Mouse (Mus musculus): ENCODE measurements around the gene Mfn2. TPM values are rescaled to one million over a fixed set of nuclear protein-coding genes. Genes with fewer than 3 reads are reported as not detected.

Gene Mfn2
- polyA plus RNA-seq (2014; fragmentation: Nextera tagmentation; extraction: Ambion mirVana) = 83.4 and 91.6 TPM in 2 replicates

DNA sequence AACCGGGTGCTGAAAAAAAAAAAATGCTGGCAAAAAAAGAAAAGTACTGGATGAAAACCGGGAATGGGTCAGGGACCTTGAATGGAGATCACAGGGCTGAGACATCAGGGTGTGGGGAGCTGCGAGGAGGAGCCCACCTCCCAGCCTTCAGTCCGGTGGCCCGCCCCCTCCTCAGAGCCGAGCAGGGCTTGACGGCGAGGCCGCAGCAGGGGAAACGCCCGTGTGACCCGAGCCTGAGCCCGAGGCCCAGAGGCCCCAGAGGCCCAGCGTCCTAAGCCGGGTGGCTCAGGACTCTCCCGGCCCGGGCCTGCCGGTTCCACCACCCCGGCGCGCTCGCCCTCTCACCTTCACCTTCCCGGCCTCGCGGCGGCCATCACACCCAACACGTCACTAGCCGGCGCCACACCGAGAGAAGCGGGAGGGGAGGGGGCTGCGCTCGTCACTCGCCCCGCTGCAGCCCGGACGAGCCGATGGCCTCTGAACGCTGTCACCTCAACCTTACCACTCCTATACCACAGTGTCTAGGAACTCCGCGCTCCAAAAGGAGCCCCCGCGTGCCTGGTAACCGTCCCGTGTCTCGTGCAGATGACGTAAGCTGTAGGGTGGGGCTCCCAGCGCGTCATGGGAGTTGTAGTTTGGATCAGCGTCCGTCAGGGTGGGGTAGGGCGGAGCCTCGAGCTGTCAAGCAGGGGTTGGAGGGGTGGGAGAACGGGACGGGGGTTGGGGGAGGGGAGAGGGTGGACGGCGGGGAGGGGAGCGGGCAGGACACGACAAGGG is at the start of gene Mfn2:
TSS of gene Mfn2 (minus strand) at position 392 of the 777 bp plus-strand sequence.
- peak within 1 kb of the TSS; percentile 77 for H3K4me3 ChIP-seq (replicated peaks; ENCODE audit: low read length)
- DNase-seq (ENCODE audit: low spot score) (peak; percentile 88), ATAC-seq (ENCODE audit: low FRiP score) (peak; percentile 94)
- peak within 1 kb of the TSS; percentile 91 for H3K27ac ChIP-seq
- H3K9ac ChIP-seq = peak within 1 kb of the TSS; percentile 82
- peaks cover 27% of the 10 kb centered on the region for H3K36me3 ChIP-seq (replicated peaks; ENCODE audit: control insufficient read depth, insufficient read depth)
- H3K9me3 ChIP-seq (ENCODE audit: control insufficient read depth, low read length) = no peaks in the 10 kb centered on the region
- under 1% methylated on average over 55 of the region's 59 CpGs for WGBS
- H3K4me1 ChIP-seq (replicated peaks; ENCODE audit: control insufficient read depth, insufficient read depth, low read length) = peaks cover 13% of the 10 kb centered on the region
- peak within 1 kb of the TSS; percentile 61 for H3K4me2 ChIP-seq (replicated peaks)
- no peaks in the 10 kb centered on the region for H3K27me3 ChIP-seq (ENCODE audit: control insufficient read depth, insufficient read depth, low read length)

- H3K27me3 ChIP-seq (ENCODE audit: control insufficient read depth, insufficient read depth, low read length) = no peaks in the 10 kb centered on the region
- no peak overlapping the region for H3K4me2 ChIP-seq (replicated peaks)
- H3K9me3 ChIP-seq (ENCODE audit: control insufficient read depth, low read length) = no peaks in the 10 kb centered on the region
- H3K36me3 ChIP-seq (replicated peaks; ENCODE audit: control insufficient read depth, insufficient read depth) = peaks cover 10% of the 10 kb centered on the region
- 8% methylated on average over 4 of the region's 4 CpGs for WGBS
- H3K4me1 ChIP-seq (replicated peaks; ENCODE audit: control insufficient read depth, insufficient read depth, low read length) = no peaks in the 10 kb centered on the region
- H3K27ac ChIP-seq = no peak overlapping the region
- H3K9ac ChIP-seq = no peak overlapping the region
- no peak overlapping the region for H3K4me3 ChIP-seq (replicated peaks; ENCODE audit: low read length)
- peak; percentile 76 for DNase-seq (ENCODE audit: low spot score)
- ATAC-seq (ENCODE audit: low FRiP score) = no peak
Observed at GRCm38 (mm10) chr4:147953590-147953989, 49.1 kb upstream of the Mfn2 start.

DNA sequence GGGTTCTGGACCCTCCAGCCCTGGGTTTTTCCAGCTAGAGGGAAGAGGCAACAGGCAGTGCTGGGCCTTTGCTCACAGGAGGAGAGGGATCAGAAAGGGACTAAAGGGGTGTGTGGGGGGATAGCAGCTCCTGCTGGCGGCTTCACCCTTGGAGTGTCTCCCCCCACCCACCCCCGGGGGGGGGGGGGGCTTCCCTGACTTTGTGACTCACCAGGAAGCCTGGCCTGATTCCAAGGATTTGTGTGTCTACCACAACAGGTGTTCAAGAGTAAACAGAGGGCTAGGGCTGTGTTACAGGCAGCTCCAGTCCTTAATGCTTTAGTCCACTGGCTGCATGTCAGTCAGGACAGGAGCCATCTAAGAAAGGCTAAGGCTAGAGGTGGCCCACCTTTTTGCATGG is 43.0 kb upstream of the Mfn2 start:
- H3K4me3 ChIP-seq (replicated peaks; ENCODE audit: low read length) = no peak overlapping the region
- peaks cover 67% of the 10 kb centered on the region for H3K36me3 ChIP-seq (replicated peaks; ENCODE audit: control insufficient read depth, insufficient read depth)
- 57% methylated on average over 2 of the region's 2 CpGs for WGBS

GRCm38 (mm10) chr4:147943005-147943404 is 38.5 kb upstream of the Mfn2 start:
- Histone ChIP-seq H3K4me1 (replicated peaks; ENCODE audit: control insufficient read depth, insufficient read depth, low read length) (peaks cover 26% of the 10 kb centered on the region), H3K4me3 (replicated peaks; ENCODE audit: low read length) (no peak overlapping the region), H3K4me2 (replicated peaks) (peak overlapping the region; percentile 24; the same call in 1 of the 2 replicates), H3K9ac (no peak overlapping the region), H3K9me3 (ENCODE audit: control insufficient read depth, low read length) (no peaks in the 10 kb centered on the region), H3K27ac (no peak overlapping the region), H3K36me3 (replicated peaks; ENCODE audit: control insufficient read depth, insufficient read depth) (peaks cover 51% of the 10 kb centered on the region), H3K27me3 (ENCODE audit: control insufficient read depth, insufficient read depth, low read length) (no peaks in the 10 kb centered on the region)
- no peak for ATAC-seq (ENCODE audit: low FRiP score)
- 94% methylated on average over 1 of the region's 1 CpGs for WGBS
- no peak for DNase-seq (ENCODE audit: low spot score)

More for the DNA sequence above, 43.0 kb upstream of the Mfn2 start:
- ATAC-seq (ENCODE audit: low FRiP score) = no peak
- Histone ChIP-seq H3K9ac (no peak overlapping the region), H3K27me3 (ENCODE audit: control insufficient read depth, insufficient read depth, low read length) (no peaks in the 10 kb centered on the region), H3K4me1 (replicated peaks; ENCODE audit: control insufficient read depth, insufficient read depth, low read length) (peaks cover 12% of the 10 kb centered on the region), H3K4me2 (replicated peaks) (no peak overlapping the region), H3K27ac (no peak overlapping the region), H3K9me3 (ENCODE audit: control insufficient read depth, low read length) (no peaks in the 10 kb centered on the region)
- DNase-seq (ENCODE audit: low spot score) = no peak

DNA sequence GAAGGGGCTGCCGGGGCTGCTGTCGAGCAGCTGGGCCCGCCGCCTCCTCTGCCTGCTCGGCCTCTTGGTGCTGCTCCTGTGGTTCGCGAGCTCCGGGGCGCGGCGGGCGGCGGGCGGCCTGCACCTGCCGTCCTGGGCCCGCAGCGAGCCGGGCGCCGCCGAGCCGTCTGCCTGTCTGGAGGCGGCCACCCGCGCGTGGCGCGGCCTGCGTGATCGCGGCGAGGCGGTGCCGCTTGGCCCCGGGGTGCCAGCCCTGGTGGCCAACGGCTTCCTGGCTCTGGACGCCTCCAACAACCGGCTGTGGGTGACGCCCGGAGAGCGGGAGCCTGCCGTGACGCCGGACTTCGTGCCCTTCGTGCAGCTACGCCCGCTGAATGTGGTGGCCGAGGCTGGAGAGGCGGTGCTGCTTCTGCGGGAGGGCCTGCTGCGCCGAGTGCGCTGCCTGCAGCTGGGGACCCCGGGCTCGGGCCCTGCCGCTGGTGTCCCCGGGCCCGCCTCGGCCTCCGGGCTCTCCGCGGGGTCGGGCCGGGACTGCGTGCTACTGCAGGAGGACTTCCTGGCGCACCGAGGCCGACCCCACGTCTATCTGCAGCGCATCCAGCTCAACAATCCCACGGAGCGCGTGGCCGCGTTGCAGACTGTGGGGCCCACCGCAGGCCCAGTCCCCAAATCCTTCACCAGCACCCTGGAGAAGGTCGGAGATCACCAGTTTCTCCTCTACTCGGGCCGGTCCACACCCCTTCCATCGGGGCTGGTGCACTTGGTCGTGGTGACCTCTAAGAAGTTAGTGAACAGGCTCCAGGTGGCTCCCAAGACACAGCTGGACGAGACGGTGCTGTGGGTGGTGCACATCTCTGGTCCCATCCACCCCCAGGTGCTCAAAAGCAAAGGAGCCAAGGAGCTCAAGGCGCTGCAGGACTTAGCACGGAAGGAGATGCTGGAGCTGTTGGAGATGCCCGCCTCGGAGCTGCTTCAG is 36.8 kb upstream of the Mfn2 start:
- H3K9me3 ChIP-seq (ENCODE audit: control insufficient read depth, low read length) = no peaks in the 10 kb centered on the region
- peak overlapping the region; percentile 84 for H3K9ac ChIP-seq
- peak overlapping the region; percentile 69; the same call in 1 of the 2 replicates for H3K27ac ChIP-seq
- peak; percentile 59 for ATAC-seq (ENCODE audit: low FRiP score)
- peaks cover 35% of the 10 kb centered on the region for H3K36me3 ChIP-seq (replicated peaks; ENCODE audit: control insufficient read depth, insufficient read depth)
- H3K4me1 ChIP-seq (replicated peaks; ENCODE audit: control insufficient read depth, insufficient read depth, low read length) = peaks cover 26% of the 10 kb centered on the region
- peak overlapping the region; percentile 94 for H3K4me3 ChIP-seq (replicated peaks; ENCODE audit: low read length)
- H3K4me2 ChIP-seq (replicated peaks) = peak overlapping the region; percentile 98
- whole genome bisulfite sequencing = 8% methylated on average over 75 of the region's 88 CpGs
- no peaks in the 10 kb centered on the region for H3K27me3 ChIP-seq (ENCODE audit: control insufficient read depth, insufficient read depth, low read length)
- no peak for DNase-seq (ENCODE audit: low spot score)

GRCm38 (mm10) chr4:147940576-147941044 is 36.1 kb upstream of the Mfn2 start, which contains the start of gene 2510039O18Rik:
2510039O18Rik (plus strand) TSS chr4:147940895.
- peak; percentile 85 for DNase-seq (ENCODE audit: low spot score)
- H3K27ac ChIP-seq = peak within 1 kb of the TSS; percentile 70
- H3K27me3 ChIP-seq (ENCODE audit: control insufficient read depth, insufficient read depth, low read length) = no peaks in the 10 kb centered on the region
- peaks cover 27% of the 10 kb centered on the region for H3K36me3 ChIP-seq (replicated peaks; ENCODE audit: control insufficient read depth, insufficient read depth)
- peaks cover 26% of the 10 kb centered on the region for H3K4me1 ChIP-seq (replicated peaks; ENCODE audit: control insufficient read depth, insufficient read depth, low read length)
- 1% methylated on average over 33 of the region's 35 CpGs for WGBS
- peak within 1 kb of the TSS; percentile 98 for H3K4me2 ChIP-seq (replicated peaks)
- H3K4me3 ChIP-seq (replicated peaks; ENCODE audit: low read length) = peak within 1 kb of the TSS; percentile 94
- H3K9ac ChIP-seq = peak within 1 kb of the TSS; percentile 84
- no peaks in the 10 kb centered on the region for H3K9me3 ChIP-seq (ENCODE audit: control insufficient read depth, low read length)
- peak; percentile 59 for ATAC-seq (ENCODE audit: low FRiP score)

- Histone ChIP-seq H3K27me3 (ENCODE audit: control insufficient read depth, insufficient read depth, low read length) (no peaks in the 10 kb centered on the region), H3K4me3 (replicated peaks; ENCODE audit: low read length) (0 out of 2 replicates have a peak overlapping the region, but pooled peaks have one; percentile 94), H3K27ac (peak overlapping the region; percentile 70), H3K36me3 (replicated peaks; ENCODE audit: control insufficient read depth, insufficient read depth) (peaks cover 22% of the 10 kb centered on the region), H3K4me2 (replicated peaks) (peak overlapping the region; percentile 98), H3K9me3 (ENCODE audit: control insufficient read depth, low read length) (no peaks in the 10 kb centered on the region), H3K9ac (no peak overlapping the region), H3K4me1 (replicated peaks; ENCODE audit: control insufficient read depth, insufficient read depth, low read length) (peaks cover 26% of the 10 kb centered on the region)
- no peak for DNase-seq (ENCODE audit: low spot score)
- 38% methylated on average over 9 of the region's 9 CpGs for WGBS
- peak; percentile 12; the same call in 1 of the 2 replicates for ATAC-seq (ENCODE audit: low FRiP score)
Observed at GRCm38 (mm10) chr4:147940111-147940510, 35.6 kb upstream of the Mfn2 start.

DNA sequence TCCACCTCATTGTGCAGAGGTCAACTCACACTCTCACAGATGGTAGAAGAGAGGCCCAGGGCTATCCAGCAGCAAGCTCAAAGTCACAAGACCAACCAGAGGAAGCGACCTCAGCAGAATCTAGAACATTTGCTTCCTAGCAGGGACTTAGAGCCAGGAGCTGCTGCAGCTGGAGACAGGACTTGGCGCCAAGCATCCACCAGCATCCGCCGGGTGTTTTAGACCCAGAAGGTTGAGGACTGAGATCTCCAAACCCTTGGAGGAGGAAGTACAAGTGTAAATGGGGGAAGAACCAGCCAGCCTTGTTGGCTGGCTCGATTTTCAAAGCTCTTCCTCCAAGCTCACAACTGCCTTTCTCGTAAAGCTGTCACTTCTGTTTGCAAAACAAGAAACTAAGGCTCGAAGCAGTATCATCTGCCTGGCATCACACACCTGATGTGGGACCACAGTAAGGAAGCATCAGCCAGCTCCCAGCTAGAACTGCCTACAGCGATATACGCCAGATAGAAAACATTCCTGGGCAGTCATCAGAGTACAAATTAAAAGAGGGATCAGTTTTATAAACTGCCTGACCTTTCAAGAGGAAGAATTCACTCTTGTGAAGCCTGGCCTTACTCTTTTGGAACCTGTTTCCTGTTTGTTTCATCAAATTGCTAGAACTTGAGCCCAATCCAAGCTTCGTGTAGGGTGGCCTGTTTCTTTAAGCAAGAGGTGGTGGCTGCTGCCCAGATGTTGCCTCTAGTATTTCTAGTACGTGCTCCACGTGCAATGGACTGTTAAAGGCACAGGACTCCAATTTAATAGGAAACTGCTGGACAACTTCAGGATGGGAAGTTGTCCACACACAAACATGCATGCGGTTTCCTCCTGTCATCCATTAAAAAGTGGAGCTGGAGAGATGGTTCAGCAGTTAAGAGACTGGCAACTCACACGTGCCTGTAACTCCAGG is 33.9 kb upstream of the Mfn2 start:
- no peak for ATAC-seq (ENCODE audit: low FRiP score)

More for the DNA sequence above, 33.9 kb upstream of the Mfn2 start:
- H3K27me3 ChIP-seq (ENCODE audit: control insufficient read depth, insufficient read depth, low read length) = no peaks in the 10 kb centered on the region
- no peak overlapping the region for H3K9ac ChIP-seq
- H3K4me1 ChIP-seq (replicated peaks; ENCODE audit: control insufficient read depth, insufficient read depth, low read length) = peaks cover 24% of the 10 kb centered on the region
- H3K36me3 ChIP-seq (replicated peaks; ENCODE audit: control insufficient read depth, insufficient read depth) = peaks cover 6% of the 10 kb centered on the region; the same call in 1 of the 2 replicates
- no peak for DNase-seq (ENCODE audit: low spot score)
- no peak overlapping the region for H3K4me3 ChIP-seq (replicated peaks; ENCODE audit: low read length)
- H3K27ac ChIP-seq = no peak overlapping the region
- H3K9me3 ChIP-seq (ENCODE audit: control insufficient read depth, low read length) = no peaks in the 10 kb centered on the region
- no peak overlapping the region for H3K4me2 ChIP-seq (replicated peaks)
- 78% methylated on average over 14 of the region's 14 CpGs for WGBS

Data from hindbrain, embryonic 14.5 days (tissue).